Mouse (Mus musculus): ENCODE data around the gene Exoc6.

Gene Exoc6

DNA sequence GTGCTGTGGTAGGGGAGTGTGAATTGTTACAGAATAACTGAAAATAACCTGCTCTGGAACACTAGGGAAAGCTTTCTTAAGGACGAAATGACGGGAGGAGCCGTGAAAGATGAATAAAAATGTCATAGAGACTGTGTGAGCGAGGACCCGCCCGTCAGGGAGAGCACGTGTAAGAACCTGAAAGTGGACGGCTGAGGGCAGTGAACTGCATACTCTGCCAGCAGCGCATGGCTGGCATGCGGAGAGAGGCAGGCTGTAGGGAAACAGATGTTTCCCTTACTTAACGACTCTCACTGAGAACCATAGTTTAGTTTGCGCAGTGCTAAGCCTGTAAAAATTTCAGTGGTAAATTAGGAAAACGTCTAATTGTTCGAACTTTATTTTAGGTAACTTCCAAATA lies 35.0 kb downstream of the Exoc6 start:
- DNase-seq: no peak

GRCm38 (mm10) chr19:37585684-37586083 lies 35.5 kb downstream of the Exoc6 start:
- DNase-seq: no peak

DNA sequence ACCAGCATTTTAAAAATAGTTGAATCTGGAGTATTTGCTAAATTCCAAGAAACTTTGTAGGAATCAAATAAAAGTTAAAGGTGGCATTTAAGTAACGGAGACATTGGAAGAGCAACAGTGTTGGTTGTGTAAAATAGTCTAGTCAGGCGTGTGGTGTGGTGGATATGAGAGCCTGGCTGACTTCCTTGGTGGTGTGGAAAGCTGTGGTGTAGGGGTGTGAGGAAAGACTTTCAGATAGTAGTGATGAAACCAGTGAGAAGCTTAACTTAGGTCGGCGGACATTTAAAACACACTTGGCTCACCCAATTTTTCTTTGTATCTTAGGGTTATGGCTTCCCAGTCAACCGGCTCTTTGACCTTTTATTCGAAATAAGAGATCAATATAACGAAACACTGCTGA lies 40.3 kb downstream of the Exoc6 start:
- no peak for DNase-seq

GRCm38 (mm10) chr19:37601968-37602848 lies 52.0 kb downstream of the Exoc6 start:
- no peak for DNase-seq

DNA sequence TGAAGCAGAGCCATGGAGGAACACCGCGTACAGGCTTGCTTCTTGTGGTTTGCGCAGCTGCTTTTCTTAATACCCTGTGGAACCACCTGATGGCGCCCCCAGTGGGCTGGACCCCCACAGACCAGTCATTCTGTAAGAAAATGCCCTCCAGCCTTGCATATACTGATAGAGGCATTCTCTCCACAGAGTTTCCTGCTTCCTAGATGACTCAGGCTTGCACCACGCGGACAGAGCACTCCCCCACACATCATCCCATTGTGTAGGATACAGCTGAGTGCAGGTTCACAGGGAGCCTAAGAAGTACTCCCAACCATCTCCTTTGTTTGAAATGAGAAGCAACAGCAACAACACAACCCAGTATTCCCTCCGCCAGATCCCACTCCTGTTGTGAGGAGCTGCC lies 59.8 kb downstream of the Exoc6 start:
- DNase-seq: no peak

DNA sequence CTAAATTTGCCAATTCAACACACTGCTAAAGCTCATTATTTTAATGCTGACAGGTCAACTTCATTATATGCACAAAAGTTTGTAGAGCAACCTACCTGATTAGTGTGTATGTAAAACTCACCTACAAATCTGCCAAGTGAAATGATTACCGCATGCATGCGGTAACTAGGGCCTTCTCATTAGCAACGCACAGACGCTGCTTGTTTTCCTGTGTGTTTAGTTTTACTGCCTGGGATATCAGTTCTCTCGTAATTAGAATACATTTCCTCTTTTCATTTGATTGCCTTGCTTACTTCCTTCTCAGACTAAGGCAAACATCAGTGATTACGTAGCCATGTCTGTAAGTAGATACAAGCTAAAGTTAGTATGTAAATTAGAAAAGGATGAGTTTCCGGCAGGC lies 62.7 kb downstream of the Exoc6 start:
- DNase-seq: no peak

DNA sequence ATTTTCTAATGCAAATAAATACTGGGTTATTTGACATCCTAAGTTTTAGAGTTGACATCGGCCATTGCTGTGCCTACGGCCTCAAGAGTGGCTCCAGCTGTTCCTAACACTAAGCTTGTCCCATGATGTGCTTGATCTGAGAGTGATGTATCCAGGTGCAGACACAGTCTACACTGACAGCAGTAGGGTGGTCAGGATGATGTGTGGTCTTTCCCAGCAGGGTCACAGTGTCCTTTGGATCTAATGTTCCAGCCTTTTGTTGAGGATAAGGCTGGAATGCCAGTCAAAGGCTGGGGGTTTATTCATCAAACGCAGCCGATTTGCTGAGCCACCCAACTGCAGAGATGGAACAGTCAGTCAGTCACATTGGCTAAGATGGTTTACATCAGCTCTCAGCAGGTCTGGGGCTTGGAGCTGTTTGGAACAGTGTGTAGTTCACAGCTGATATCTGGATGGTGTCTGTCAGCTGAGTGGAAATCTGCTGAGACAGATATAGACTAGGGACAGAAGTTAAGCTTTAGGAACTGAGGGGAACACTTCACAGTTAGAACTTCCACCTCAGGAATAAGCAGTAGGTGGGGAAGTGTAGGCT lies 64.9 kb downstream of the Exoc6 start:
- no peak for DNase-seq

- DNase-seq: no peak
These were observed 97.8 kb downstream of the Exoc6 start for GRCm38 (mm10) chr19:37647994-37648393.

- DNase-seq: no peak
These were observed 100.3 kb downstream of the Exoc6 start for GRCm38 (mm10) chr19:37650526-37650925.

- no peak for DNase-seq
These were observed 103.8 kb downstream of the Exoc6 start for GRCm38 (mm10) chr19:37654012-37654411.

GRCm38 (mm10) chr19:37656441-37656840 lies 106.2 kb downstream of the Exoc6 start:
- DNase-seq: no peak

GRCm38 (mm10) chr19:37665256-37665655 lies 115.0 kb downstream of the Exoc6 start:
- DNase-seq: no peak

DNA sequence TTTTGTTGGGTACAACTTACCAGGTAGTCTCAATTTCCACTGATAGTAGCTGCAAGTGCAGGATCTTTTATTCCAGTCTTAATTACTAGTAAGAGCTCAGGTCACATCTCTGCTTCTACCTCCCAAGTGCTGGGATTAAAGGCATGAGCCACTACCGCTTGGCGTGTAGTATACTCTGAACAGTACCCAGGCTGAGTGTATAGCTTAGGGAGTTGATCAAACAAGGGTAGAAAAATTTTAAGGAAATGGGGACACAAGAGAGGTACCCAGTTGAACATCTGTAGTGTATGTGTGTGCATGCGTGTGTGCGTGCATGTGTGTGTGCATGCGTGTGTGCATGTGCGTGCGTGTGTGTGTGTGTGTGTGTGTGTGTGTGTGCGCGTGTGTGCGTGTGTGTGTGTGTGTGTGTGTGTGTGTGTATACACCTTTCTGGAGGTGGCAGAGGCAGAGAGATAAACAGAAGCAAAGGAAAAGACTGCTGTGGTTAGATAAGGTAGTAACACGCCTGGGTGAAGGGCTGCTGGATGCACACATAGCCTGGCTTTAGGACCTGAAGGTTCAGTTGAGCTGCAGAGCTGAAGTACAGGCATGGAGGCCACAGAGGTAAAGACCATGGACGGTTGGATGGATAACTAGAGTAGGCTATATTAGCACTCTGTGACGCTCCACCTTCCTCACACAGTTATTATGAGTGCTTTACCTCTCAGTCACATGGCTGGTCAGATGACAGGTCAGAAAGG lies 117.8 kb downstream of the Exoc6 start:
- no peak for DNase-seq

DNA sequence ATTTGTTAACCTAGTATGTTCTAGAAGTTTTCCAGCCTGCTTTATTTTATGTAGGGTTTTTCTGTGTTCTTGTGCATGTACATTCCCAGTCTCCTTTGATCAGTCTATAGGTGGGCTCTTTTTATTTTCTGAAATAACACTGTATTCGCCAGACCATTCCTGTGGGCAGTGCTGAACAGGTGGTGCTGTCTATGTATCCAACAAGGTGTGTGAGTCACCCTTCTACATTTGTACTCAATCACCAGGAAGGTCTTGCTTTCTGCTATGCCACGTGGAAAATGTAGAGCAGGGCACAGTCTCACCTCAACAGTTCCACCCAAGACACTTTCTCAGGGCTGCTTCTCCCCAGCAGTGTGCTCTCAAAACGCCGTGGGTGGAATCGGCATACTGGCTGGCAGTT lies 118.4 kb downstream of the Exoc6 start:
- no peak for DNase-seq

DNA sequence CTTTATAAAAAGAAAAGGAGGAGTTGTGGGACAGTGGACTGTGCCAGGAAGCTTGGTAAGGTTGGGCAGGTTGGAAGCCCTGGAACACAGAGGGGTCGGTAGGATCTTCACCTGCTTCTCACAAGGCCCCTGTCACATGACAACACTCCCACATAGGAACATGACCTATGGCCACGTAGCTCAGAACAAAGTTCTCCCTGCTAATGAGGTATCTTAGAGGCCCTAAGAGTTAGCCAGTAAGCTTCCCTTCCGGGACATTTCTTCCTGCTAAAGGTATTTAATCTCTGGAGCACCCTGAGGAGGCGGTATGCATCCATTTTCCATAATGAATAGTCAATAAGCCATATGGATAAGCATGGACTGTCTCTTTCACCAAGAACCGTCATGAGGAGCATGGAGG lies 119.3 kb downstream of the Exoc6 start:
- DNase-seq: no peak

DNA sequence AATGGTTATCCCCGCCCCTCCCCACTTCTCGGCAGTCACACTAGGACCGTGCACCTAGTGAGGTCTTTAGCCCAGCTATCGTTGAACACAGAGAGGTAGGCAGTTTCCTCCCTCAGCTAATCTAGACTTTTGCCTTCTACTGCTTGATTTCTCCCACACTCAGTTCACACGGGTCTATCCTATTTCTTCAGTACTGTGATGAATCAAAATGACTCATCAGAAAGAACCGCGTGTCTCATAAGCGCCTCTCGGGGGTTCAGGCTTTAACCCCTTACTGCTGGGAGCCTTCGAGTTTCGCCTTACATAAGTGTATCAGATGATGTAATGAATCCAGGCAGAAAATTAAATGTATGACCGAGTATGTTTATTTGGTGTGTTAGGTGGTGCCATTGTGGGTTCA lies 123.2 kb downstream of the Exoc6 start:
- no peak for DNase-seq

DNA sequence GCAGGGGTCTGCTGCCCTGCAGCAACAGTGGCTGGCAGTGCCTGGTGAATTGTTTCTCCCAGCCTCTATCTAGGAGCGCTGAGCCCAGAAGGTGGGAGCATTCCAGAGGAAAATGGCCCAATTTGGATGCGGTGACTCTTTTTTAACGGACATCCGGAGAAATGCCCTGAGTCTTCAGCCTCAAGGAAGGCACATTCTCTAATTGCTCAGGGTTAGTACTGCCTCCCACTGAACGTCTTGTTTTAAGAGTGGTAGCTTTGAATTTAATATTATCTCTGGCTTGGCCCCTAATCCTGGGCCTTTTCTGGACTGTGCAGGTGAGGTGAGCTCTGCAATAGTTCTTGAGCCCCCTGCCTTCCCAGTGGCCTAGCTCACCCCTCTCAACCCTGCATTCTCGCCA lies 135.1 kb downstream of the Exoc6 start, which contains the start of gene Cyp26c1:
TSS of gene Cyp26c1 (plus strand) at position 301 of the 400 bp plus-strand sequence.
- no peak for DNase-seq

- DNase-seq: no peak
These were observed 136.1 kb downstream of the Exoc6 start for GRCm38 (mm10) chr19:37686347-37686746.

DNA sequence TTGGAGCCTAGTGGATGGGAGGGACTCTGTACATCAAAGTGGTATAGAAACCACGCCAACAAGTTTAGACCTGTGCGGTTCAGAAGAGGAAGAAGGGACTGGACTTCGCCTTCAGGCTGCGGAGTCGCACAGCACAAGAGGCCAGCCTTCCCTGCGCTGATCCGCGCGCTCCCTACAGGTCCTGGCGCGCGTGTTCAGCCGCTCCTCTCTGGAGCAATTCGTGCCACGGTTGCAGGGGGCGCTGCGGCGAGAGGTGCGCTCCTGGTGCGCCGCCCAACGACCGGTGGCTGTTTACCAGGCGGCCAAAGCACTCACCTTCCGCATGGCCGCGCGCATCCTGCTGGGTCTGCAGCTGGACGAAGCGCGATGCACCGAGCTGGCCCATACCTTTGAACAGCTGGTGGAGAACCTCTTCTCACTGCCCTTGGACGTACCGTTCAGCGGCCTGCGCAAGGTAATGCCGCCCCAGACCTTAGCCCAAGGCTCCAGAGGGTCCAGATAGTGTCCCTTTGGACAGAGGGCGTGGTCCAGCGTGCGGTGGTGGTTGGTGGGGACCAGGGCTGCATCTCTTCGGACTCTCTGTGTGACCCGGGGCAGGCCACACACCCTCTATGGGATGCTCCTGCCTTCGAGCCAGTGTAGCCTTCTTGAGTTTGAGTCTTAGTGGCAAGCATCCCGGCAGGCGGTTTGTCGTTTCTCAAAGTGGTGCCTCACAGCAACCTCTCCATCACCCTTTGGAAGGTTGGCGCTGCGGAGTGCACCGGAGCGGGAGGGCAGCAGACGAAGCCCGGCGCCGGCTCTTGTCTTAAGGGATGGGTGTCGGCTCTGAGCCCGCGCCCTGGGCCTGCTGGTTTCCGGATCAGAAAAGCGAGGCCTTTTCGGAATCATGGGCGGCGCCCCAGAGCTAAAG lies 137.0 kb downstream of the Exoc6 start:
- DNase-seq: no peak

DNA sequence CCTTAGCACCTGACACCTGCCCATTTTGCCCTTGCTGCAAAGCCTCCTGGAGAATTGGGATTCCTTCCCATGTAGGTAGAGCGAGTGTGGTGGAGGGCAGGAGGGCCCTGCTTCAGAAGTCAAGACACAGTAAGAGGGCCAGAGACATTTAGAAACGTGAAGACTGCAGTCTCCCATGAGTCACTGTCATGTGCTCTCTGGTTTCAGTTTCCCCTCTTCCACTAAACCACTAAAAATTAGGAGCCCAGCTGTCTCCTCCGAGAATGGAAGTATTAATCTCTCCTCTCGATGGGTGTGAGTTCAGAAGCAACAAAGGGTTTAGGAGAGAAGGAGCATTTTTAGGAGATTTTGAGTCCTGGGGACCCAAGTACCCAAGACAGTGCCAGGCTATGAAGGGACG lies 139.3 kb downstream of the Exoc6 start:
- DNase-seq: no peak

DNA sequence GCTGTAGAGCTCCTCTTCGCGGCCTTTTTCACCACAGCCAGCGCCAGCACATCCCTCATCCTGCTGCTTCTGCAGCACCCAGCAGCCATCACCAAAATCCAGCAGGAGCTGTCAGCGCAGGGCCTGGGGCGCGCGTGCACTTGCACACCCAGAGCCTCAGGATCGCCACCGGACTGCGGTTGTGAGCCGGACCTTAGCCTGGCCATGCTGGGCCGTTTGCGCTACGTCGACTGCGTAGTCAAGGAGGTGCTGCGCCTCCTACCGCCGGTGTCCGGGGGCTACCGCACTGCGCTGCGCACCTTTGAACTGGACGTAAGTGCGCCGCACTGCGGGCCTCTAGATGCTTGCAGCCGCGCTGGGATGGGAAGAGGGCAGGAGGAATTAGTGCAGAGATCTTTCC lies 140.5 kb downstream of the Exoc6 start:
- no peak for DNase-seq

DNA sequence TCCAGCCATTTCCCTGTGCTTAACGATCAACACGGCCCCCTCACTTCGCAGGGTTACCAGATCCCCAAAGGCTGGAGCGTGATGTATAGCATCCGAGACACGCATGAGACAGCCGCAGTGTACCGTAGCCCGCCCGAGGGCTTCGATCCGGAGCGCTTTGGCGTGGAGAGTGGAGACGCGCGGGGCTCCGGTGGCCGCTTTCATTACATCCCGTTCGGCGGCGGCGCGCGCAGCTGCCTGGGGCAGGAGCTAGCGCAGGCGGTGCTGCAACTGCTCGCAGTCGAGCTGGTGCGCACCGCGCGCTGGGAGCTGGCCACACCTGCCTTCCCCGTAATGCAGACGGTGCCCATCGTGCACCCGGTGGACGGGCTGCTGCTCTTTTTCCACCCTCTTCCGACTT lies 142.7 kb downstream of the Exoc6 start:
- no peak for DNase-seq

- DNase-seq: no peak
These were observed 144.9 kb downstream of the Exoc6 start for GRCm38 (mm10) chr19:37695146-37695545.

Measured in spleen, adult 18-20 months (tissue).